Mouse (Mus musculus) testis, postnatal 14 days (tissue): Measurements from ENCODE around the gene Wdfy2.

Source experiments
- DNase-seq: peaks from one replicate; pipeline ENCODE4 v3.0.0; 2021; ENCODE audit warnings: low spot score

The Wdfy2 gene

GRCm38 (mm10) chr14:62924800-62925199 lies 87.3 kb downstream of the Wdfy2 start:
- no peak for DNase-seq

- DNase-seq = no peak
These were observed 90.6 kb downstream of the Wdfy2 start for GRCm38 (mm10) chr14:62928101-62928541.

GRCm38 (mm10) chr14:62935361-62935760 lies 97.9 kb downstream of the Wdfy2 start:
- DNase-seq = no peak

- no peak for DNase-seq
These were observed 99.3 kb downstream of the Wdfy2 start for GRCm38 (mm10) chr14:62936631-62937380.

DNA sequence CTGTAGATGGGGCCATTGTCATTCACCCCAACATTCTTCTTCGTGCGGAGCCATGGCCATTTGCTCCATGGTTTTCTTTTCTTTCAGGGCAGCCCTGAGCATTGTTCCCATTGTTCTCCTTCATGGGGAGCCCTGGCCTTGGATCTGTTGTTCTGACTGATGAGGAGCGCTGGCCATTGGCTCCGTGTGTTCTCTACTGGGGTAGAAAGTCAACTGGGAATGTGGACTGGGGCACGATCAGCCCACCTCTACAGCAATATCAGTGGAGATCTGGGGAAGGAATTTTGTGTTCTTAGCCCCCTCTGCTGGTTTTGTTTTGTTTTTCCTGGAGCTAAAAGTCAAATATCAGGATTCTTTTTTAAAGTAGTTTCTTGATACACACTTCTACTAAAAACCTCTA lies 100.2 kb downstream of the Wdfy2 start:
- no peak for DNase-seq

DNA sequence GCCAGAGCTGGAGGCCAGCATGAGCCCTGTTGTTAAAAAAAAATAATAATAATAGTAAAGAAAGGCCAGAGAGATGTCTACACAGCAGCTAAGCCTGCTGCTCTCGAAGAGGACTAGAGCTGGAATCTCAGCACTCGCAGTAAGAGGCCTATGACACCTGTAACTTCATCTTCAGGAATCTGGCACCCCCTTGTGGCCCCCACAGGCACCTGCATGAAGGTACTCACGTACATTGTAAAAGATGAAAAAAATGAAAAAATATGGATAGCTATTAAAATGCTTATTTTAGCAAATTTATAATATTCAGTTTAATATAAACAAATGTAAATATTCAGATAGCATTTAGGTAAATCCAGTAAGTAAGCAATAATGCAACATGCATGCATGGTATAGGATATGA lies 102.0 kb downstream of the Wdfy2 start:
- no peak for DNase-seq

GRCm38 (mm10) chr14:62940383-62941074 lies 103.1 kb downstream of the Wdfy2 start:
- DNase-seq = peak; percentile 27

DNA sequence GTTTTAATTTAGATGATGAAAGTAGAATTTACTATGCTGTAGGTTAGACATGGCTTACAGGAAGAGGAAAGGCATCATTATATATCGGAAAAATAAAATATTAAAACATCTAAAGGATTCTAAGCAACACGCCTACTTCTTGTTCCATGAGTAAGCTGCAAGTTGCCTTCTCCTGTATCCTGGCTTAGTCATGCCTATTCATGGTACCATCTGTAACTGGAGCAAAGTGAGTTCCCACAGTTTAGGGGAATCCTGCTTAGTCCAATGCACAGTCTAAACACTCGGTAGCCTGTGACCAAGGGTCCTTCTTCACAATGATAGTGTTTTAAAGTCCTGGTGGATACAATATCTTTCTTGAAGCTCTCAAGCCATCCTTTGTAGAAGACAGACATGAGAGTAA lies 109.3 kb downstream of the Wdfy2 start:
- DNase-seq = no peak

GRCm38 (mm10) chr14:62956091-62956490 lies 118.6 kb downstream of the Wdfy2 start:
- no peak for DNase-seq

GRCm38 (mm10) chr14:62963632-62964031 lies 126.2 kb downstream of the Wdfy2 start:
- no peak for DNase-seq

DNA sequence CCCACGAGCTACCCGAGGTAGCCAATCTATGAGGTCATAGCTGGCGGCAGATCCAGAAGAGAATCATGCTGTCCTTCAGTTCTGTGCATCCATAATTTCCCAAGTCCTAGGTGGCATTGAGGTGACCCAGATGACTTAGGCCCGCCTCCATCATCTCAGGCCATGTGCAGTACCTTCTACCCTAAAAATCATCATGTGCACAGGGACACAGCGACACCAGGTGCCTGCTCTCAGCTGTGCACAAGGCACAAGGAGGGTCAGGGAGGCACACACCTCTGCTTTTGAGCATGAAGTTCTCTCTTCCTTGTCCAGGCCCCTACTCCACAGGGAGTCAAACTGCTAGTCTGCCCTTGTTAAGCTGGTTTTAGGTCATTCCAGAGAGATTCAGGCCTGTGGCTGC lies 127.9 kb downstream of the Wdfy2 start:
- DNase-seq = no peak

GRCm38 (mm10) chr14:62965811-62966520 lies 128.5 kb downstream of the Wdfy2 start:
- DNase-seq = no peak

DNA sequence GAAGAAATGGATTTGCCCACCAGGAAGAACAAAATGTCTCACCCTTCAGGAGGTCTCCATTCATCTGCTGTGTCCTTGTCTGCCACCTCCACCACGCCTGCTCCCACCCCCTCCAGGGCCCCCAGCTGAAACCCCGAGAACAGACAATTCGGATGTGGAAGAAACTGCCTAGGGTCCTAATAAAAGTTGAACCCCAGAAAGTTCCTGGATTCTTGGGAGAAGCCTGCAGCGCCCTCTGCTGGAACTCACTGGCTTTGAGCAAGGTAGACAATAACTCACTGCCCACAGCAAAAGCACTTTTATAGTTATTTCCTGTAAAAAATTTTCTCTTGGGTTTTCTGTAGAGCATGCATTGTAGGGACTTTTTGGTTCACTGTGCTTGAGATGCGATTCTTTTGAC lies 137.6 kb downstream of the Wdfy2 start:
- peak; percentile 31 for DNase-seq

DNA sequence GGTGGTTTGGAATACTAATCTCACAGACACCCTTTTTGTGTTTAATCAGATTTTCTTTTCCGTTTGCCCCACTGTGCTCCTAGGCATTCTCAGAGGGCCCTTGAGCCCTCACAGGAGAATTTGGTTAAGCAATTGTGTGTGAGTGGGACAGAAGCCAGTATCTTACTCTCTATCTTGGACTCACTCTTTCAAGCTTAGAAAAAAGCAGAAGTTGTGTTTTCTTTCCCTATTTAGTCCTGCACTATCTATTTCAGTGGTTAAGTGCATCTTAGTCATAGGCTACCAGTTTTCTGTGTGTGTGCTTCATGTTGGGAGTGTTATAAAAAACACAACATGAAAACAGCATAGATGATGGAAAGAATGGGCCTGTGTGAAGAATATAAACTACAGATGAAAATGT lies 142.3 kb downstream of the Wdfy2 start:
- DNase-seq = no peak

DNA sequence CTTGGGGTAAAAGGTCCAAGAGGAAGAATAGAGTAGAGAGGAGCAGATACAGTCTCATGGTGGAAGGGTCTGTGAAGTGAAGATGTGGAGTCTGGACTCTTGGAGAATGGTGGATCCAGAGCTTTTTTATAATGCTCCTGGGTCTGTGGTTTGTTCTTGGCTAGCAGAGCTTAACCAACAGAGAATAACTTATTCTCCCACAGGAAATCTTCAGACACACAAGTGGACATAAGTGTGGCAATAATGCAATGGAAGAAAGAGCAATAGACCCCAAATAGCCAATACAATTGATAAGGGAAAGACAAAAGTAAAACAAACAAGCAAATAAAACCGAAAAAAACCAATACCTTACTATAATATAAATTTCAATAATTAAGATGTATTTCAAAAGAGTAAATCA lies 146.9 kb downstream of the Wdfy2 start, which contains the start of gene Defb48:
TSS of gene Defb48 (minus strand) at position 101 of the 400 bp plus-strand sequence.
- no peak for DNase-seq

DNA sequence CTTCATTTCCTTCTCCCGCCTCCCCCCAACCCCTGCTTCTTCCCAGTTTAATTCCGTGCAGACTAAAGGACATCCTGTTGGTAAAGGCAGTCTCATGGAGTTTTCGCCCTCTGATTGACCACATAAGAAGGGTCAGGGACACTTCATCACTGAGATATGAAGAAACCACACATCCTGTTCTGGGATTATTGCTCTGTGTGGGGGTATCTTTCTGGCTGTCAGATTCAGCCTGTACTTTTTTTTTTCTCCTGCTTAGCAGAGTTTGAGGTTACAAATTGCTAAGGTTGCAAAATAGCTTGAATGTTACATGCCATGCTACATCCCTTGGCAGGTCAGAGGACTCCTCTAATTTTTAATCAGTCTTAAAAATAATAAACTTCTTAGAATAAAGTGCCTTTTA lies 153.8 kb downstream of the Wdfy2 start:
- DNase-seq = no peak

DNA sequence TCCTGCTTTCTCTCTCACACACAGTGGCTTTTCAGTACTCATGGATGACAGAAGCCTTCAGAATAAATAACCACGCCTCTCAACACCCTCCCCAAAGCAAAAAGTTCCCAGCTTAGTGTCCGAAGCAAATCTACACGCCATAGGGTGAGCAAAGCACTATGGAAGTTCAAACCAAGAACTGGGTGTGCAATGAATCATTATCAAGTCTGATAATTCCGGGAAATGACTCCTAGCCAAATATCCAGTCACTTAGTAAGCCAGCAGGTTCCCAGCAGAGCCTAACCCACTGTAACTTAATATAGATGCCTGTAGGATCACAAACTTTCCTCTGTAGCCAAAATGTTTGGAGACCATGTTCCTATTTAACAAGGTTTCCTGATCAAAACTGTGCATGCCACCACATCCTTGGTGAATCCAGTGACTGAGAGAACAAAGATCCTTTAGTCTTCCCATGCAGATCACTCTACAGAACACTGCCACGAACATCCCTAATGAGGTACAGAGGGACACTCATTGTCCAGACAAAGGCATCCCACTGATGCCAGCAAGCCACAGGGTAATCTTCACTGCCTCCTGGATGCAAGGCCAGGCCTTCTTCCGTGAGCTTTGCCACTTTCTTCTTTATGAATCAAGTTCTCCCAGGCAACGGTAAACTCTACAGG lies 154.5 kb downstream of the Wdfy2 start:
- DNase-seq = no peak

GRCm38 (mm10) chr14:62997777-62998176 lies 160.3 kb downstream of the Wdfy2 start, which contains the start of gene Defb47:
Gene Defb47, plus strand, starts transcription at chr14:62998077.
- DNase-seq = no peak

DNA sequence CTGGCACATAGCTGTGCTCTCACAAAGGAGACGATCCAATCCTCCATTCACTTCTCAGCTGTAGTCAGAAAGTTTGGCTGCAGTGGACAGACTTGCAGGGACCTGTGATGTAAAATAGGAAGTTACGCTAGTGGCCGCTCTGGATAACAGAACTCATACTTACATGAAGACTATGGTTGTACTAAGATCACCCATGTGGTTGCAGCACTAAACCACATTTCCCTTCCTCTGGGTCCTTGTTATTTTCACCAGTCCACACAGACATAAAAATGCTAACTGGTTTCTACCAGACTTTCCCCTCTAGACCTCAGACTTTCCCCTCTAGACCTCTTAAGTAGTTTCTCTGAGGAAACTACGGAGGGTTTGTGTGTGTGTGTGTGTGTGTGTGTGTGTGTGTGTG lies 161.5 kb downstream of the Wdfy2 start:
- DNase-seq = no peak

- DNase-seq = no peak
These were observed 165.1 kb downstream of the Wdfy2 start for GRCm38 (mm10) chr14:63002588-63002987.
